Mouse (Mus musculus) midbrain, postnatal 0 days (tissue): ENCODE data around the gene Golga2. TPM values are rescaled to one million over a fixed set of nuclear protein-coding genes. Genes with fewer than 3 reads are reported as not detected.

Source experiments
- ATAC-seq: fragments of 200-750 bp; cut with Nextera tagmentation; 2 replicates; pipeline ENCODE4 v1.8.0; 2017; ENCODE audit warnings: moderate number of reproducible peaks, mild to moderate bottlenecking, moderate TSS enrichment, moderate library complexity; ENCODE audit not compliant: low FRiP score
- DNase-seq: peaks from one replicate; pipeline ENCODE4 v3.0.0-alpha.2; 2015; ENCODE audit warnings: low spot score
- H3K27ac ChIP-seq: fragments of 300-500 bp; sonication (generic); 2 replicates; pipeline ENCODE4 v1.5.1; 2014; ENCODE audit warnings: low read depth, mild to moderate bottlenecking, low read length, mixed read lengths
- H3K27me3 ChIP-seq: fragments of 300-500 bp; sonication (generic); 2 replicates; pipeline ENCODE4 v1.6.1; 2014; ENCODE audit warnings: low read length, control low read depth, mixed read lengths; ENCODE audit not compliant: insufficient read depth
- H3K36me3 ChIP-seq: fragments of 300-500 bp; sonication (generic); 2 replicates; pipeline ENCODE4 v1.6.1; 2014; ENCODE audit warnings: low read length, control low read depth, mixed read lengths; ENCODE audit not compliant: insufficient read depth
- H3K4me1 ChIP-seq: fragments of 300-500 bp; sonication (generic); 2 replicates; pipeline ENCODE4 v1.6.1; 2014; ENCODE audit warnings: mild to moderate bottlenecking, control low read depth, antibody characterized with exemption, low read length, mixed read lengths; ENCODE audit not compliant: insufficient read depth
- H3K4me2 ChIP-seq: fragments of 300-500 bp; sonication (generic); 2 replicates; pipeline ENCODE4 v1.6.1; 2014; ENCODE audit warnings: low read depth, mild to moderate bottlenecking, low read length, mixed read lengths; ENCODE audit not compliant: poor library complexity, severe bottlenecking
- H3K4me3 ChIP-seq: fragments of 300-500 bp; sonication (generic); 2 replicates; pipeline ENCODE4 v1.5.1; 2014; ENCODE audit warnings: low read depth, mild to moderate bottlenecking, low read length, moderate library complexity
- H3K9ac ChIP-seq: fragments of 300-500 bp; sonication (generic); replicated peaks from 2 replicates; pipeline ENCODE4 v1.6.1; 2014; ENCODE audit warnings: mild to moderate bottlenecking, low read length, moderate library complexity, mixed read lengths; ENCODE audit not compliant: poor library complexity, severe bottlenecking
- H3K9me3 ChIP-seq: fragments of 300-500 bp; sonication (generic); 2 replicates; pipeline ENCODE4 v1.6.1; 2016; ENCODE audit warnings: low read length, control low read depth
- CTCF ChIP-seq: IDR thresholded peaks from 2 replicates; pipeline ENCODE4 v1.5.1; 2016; ENCODE audit warnings: antibody characterized with exemption, mild to moderate bottlenecking
- WGBS: fragments of 180-500 bp; shearing (Covaris S2); extraction: QIAGEN DNeasy Blood & Tissue Kit; methylation state at CpG from one replicate; pipeline ENCODE4 v1.1.7; 2014; 5-methylcytosine and 5-hydroxymethylcytosine counted together
- polyA plus RNA-seq: library from polyadenylated mRNA; unstranded; fragments of >200 nt; fragmentation: Nextera tagmentation; extraction: Ambion mirVana; gene quantifications from 2 replicates; pipeline ENCODE4 v1.2.1, GENCODE M21; 2015
- total RNA-seq: library from RNA; depleted of rRNA; stranded (reverse); fragments of >200 nt; gene quantifications from 2 replicates; pipeline ENCODE4 v1.2.3, GENCODE M21; 2014

Golga2 gene
- total and polyA plus RNA-seq, 2 experiments from 2014 or later = 30.1 to 57.4 TPM

DNA sequence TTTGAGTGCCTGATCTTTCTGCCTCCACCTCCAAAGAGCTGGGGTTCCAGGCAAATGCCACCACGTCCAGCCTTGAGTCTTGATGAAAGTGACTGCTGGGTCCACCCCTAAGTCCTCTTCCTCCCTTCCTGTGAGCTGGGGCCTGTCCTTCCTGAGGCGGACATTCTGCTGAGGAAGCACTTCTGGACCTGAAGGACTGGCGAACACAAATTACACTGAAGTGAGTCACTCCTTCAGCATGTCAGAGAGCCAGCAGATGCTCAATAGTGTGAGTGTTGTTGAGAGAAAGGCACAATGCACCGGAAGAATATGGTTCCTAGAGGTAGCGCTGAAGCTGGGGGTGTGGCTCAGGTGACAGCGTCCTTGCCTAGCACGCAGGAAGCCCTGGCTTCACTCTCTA, 38.2 kb downstream of the Golga2 start:
- TF ChIP-seq CTCF = no peak
- no peak for DNase-seq
- no peak for ATAC-seq
- Histone ChIP-seq H3K4me3 (no peak overlapping the region), H3K27me3 (no peaks in the 10 kb centered on the region), H3K36me3 (peaks cover 20% of the 10 kb centered on the region), H3K9me3 (no peaks in the 10 kb centered on the region), H3K9ac (no peak overlapping the region), H3K27ac (no peak overlapping the region), H3K4me1 (peaks cover 13% of the 10 kb centered on the region), H3K4me2 (no peak overlapping the region)
- WGBS = 71% methylated on average over 7 of the region's 7 CpGs

DNA sequence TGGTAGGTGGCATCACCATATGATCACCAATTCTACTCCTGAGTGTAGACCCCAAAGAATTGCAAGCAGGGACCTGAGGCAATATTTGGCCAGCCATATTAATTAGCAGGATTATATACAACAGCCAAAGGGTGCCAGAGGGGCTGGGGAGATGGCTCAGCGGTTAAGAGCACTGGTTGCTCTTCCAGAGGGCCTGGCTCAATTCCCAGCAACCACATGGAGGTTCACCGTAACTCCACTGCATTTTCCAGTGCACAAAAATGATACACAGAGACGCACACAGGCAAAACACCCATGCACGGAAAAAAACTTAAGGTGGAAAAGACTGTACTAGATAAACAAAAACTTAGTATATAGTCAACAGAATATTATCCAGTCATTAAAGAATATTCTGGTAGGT, 40.0 kb downstream of the Golga2 start:
- ATAC-seq = no peak
- peaks cover 10% of the 10 kb centered on the region for H3K4me1 ChIP-seq

DNA sequence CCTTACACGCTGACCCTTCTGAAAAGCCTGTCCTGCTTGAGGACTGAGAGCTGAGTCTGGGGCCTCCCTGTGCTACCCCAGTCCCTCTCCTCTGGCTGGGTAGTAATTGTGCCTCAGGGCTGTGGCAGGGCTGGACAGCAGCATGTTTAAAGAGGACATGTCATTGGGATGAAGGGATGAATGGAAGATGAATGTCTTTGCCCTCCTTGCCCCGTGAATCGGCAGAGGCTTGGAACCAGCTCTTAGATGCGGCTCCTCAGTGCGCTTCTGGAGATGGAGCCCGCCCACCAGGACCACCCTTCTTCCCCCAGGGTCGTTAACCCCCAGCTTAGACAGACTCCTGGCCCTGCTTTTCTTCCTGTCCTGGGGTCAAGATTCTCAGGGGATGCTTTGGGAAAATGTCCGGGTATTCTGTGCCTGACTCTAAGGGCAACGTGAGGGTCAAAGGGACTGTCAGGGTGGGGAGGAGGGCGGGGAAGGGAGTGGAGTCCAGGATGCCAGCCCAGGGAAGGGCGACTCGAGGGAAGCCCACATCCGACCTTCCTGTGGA, 41.8 kb downstream of the Golga2 start:
- no peak overlapping the region for H3K4me3 ChIP-seq
- 41% methylated on average over 13 of the region's 13 CpGs for WGBS
- no peak for TF ChIP-seq CTCF
- H3K36me3 ChIP-seq = peaks cover 37% of the 10 kb centered on the region
- H3K27me3 ChIP-seq = no peaks in the 10 kb centered on the region
- 0 out of 2 replicates have a peak overlapping the region, but pooled peaks have one; percentile 39 for H3K9ac ChIP-seq
- H3K4me1 ChIP-seq = no peaks in the 10 kb centered on the region
- DNase-seq (no peak), ATAC-seq (no peak)
- no peaks in the 10 kb centered on the region for H3K9me3 ChIP-seq
- no peak overlapping the region for H3K27ac ChIP-seq
- H3K4me2 ChIP-seq = no peak overlapping the region

More for the DNA sequence above, 40.0 kb downstream of the Golga2 start:
- WGBS = 75% methylated on average over 4 of the region's 4 CpGs
- TF ChIP-seq CTCF = no peak
- Histone ChIP-seq H3K27me3 (no peaks in the 10 kb centered on the region), H3K9ac (no peak overlapping the region), H3K27ac (no peak overlapping the region), H3K9me3 (no peaks in the 10 kb centered on the region), H3K4me3 (no peak overlapping the region), H3K36me3 (peaks cover 24% of the 10 kb centered on the region), H3K4me2 (no peak overlapping the region)
- DNase-seq = no peak

DNA sequence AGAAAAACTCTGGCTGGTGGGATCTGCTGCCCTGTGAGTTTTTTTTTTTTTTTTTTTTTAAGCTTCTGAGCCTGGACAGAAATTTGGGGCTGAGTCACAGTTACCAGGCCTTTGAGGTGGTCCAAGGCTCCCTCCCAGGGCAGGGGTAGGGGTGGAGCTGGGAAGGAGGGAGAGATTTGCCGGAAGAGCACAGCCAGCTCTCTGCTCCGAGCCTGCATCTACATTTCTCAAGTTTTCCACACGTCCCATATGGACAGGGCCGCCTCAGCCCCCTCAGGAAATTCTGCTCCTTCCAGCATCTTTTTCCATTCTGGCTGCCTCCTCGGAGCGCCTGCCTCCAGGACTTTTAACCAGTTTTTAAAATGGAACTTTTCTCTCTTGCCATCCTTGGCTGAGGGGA, 42.3 kb downstream of the Golga2 start:
- DNase-seq (no peak), ATAC-seq (no peak)
- Histone ChIP-seq H3K9me3 (no peaks in the 10 kb centered on the region), H3K27ac (no peak overlapping the region), H3K4me2 (no peak overlapping the region), H3K4me1 (no peaks in the 10 kb centered on the region), H3K9ac (no peak overlapping the region), H3K27me3 (no peaks in the 10 kb centered on the region), H3K36me3 (peaks cover 40% of the 10 kb centered on the region), H3K4me3 (no peak overlapping the region)
- no peak for TF ChIP-seq CTCF
- WGBS = 59% methylated on average over 6 of the region's 6 CpGs

- Histone ChIP-seq H3K4me3 (no peak overlapping the region), H3K36me3 (peaks cover 55% of the 10 kb centered on the region), H3K9me3 (no peaks in the 10 kb centered on the region), H3K4me2 (no peak overlapping the region), H3K9ac (no peak overlapping the region), H3K27me3 (no peaks in the 10 kb centered on the region), H3K27ac (no peak overlapping the region), H3K4me1 (no peaks in the 10 kb centered on the region)
- ATAC-seq (no peak), DNase-seq (no peak)
- TF ChIP-seq CTCF = no peak
- 84% methylated on average over 5 of the region's 5 CpGs for WGBS
Observed at GRCm38 (mm10) chr2:32332159-32332558, 45.0 kb downstream of the Golga2 start.

- no peak for DNase-seq
- Histone ChIP-seq H3K4me3 (no peak overlapping the region), H3K9ac (no peak overlapping the region), H3K9me3 (no peaks in the 10 kb centered on the region), H3K36me3 (peaks cover 55% of the 10 kb centered on the region), H3K27ac (no peak overlapping the region), H3K4me1 (no peaks in the 10 kb centered on the region), H3K4me2 (no peak overlapping the region), H3K27me3 (no peaks in the 10 kb centered on the region)
- no peak for TF ChIP-seq CTCF
- 57% methylated on average over 15 of the region's 15 CpGs for WGBS
- no peak for ATAC-seq
Observed at GRCm38 (mm10) chr2:32335888-32336287, 48.7 kb downstream of the Golga2 start.
